Mouse (Mus musculus) v-Abl transformed pro-B cells (cell line): ENCODE results near the gene Trim61.

Source experiments
- in situ Hi-C, 2 experiments: fragments of 400-800 bp; cut with MboI; formaldehyde crosslinking; loops; one replicate each; pipeline ENCODE4 v1.15.1; 2025; ENCODE audit not compliant: unreplicated experiment in 2 of 2

Trim61 gene

GRCm38 (mm10) chr8:64998806-64999365 lies 19.4 kb downstream of the Trim61 start:
- in situ Hi-C loops = no loop called here

GRCm38 (mm10) chr8:64987731-64988130 lies 30.6 kb downstream of the Trim61 start, which contains the start of gene Trim75:
TSS of gene Trim75 (minus strand) at chr8:64987831.
- in situ Hi-C loops = no loop called here

- in situ Hi-C loops = no loop called here
These were observed 35.0 kb downstream of the Trim61 start for GRCm38 (mm10) chr8:64983150-64983897.
